21 mouse cellular contexts compared by ENCODE assay signal in genomic region chr5:31647327-31647726, GRCm38 (mm10).
"Had no signal": no experiment of that assay in that cellular context is flagged by ENCODE, and none has a peak within 500 bp of the region (broad histone marks: within the 10 kb centered on the region; RNA-seq: fewer than 3 reads in every experiment).

No protein-coding gene starts in this region.

- H3K4me2 ChIP-seq: limb, embryonic 13.5 days; liver, embryonic 13.5 days; midbrain, embryonic 13.5 days; neural tube, embryonic 13.5 days had no signal

- H3K36me3 ChIP-seq: midbrain, embryonic 10.5 days; neural tube, embryonic 13.5 days had no signal

- H3K4me3 ChIP-seq: layer of hippocampus, adult 2 months; limb, embryonic 10.5 days; limb, embryonic 13.5 days; liver, embryonic 13.5 days; megakaryocyte, embryonic 14.5 days; midbrain, embryonic 10.5 days; midbrain, embryonic 13.5 days; myocyte; neural tube, embryonic 13.5 days had no signal

- H3K27me3 ChIP-seq: limb, embryonic 13.5 days; liver, embryonic 13.5 days; megakaryocyte, embryonic 14.5 days; midbrain, embryonic 13.5 days; neural tube, embryonic 13.5 days had no signal

- DNase-seq: kidney, adult 18-20 months; kidney, adult 9 months; kidney, postnatal 14 days; kidney, postnatal 4 days; layer of hippocampus, adult 9-11 months; liver, embryonic 13.5 days; lung, adult 2 months; retina, postnatal 1 day; right cerebral cortex, postnatal 25 days; thymus, adult 2 months; thymus, postnatal 14 days; thymus, postnatal 4 days had no signal

- H3K9ac ChIP-seq: limb, embryonic 13.5 days; liver, embryonic 13.5 days; midbrain, embryonic 13.5 days; neural tube, embryonic 13.5 days had no signal

- ATAC-seq: midbrain, embryonic 13.5 days; midbrain, embryonic 16.5 days had no signal

- H3K4me1 ChIP-seq: limb, embryonic 10.5 days; limb, embryonic 13.5 days; liver, embryonic 13.5 days; midbrain, embryonic 10.5 days; midbrain, embryonic 13.5 days; neural tube, embryonic 13.5 days had no signal

- H3K9me3 ChIP-seq: limb, embryonic 10.5 days; limb, embryonic 13.5 days; liver, embryonic 13.5 days; megakaryocyte, embryonic 14.5 days; midbrain, embryonic 10.5 days; midbrain, embryonic 13.5 days; neural tube, embryonic 13.5 days had no signal

- H3K27ac ChIP-seq: layer of hippocampus, adult 2 months; limb, embryonic 10.5 days; limb, embryonic 13.5 days; liver, embryonic 13.5 days; midbrain, embryonic 10.5 days; midbrain, embryonic 13.5 days; neural tube, embryonic 13.5 days had no signal
